Mouse (Mus musculus): Measurements from ENCODE around the gene Pcnx2.

- TF ChIP-seq FLI1 (IDR thresholded peaks at IDR 0.05; ENCODE audit: low read length) (no peak), GATA1 (IDR thresholded peaks at IDR 0.05; ENCODE audit: borderline replicate concordance, low read length) (no peak)
Observed at GRCm38 (mm10) chr8:125722675-125723074, 175.4 kb downstream of the Pcnx2 start.
